Mouse (Mus musculus) CH12.LX (cell line): Measurements from ENCODE around the gene Tas2r118. TPM values are rescaled to one million over a fixed set of nuclear protein-coding genes. Genes with fewer than 3 reads are reported as not detected.

Source experiments
- DNase-seq: peaks from one replicate; pipeline ENCODE4 v3.0.0-alpha.2; 2013; ENCODE audit errors: extremely low read depth
- H3K27ac ChIP-seq: 2 replicates; pipeline ENCODE4 v1.5.1; 2012; ENCODE audit warnings: low read depth, mild to moderate bottlenecking, control low read depth, moderate library complexity; ENCODE audit not compliant: insufficient read depth
- H3K27me3 ChIP-seq: replicated peaks from 2 replicates; pipeline ENCODE3; 2012; ENCODE audit warnings: inconsistent platforms
- H3K36me3 ChIP-seq, 2 experiments: replicated peaks in 1 of 2; 2 replicates each; pipeline versions ENCODE3 to v1.6.1; 2012; ENCODE audit warnings: inconsistent platforms in 1 of 2, low read length in 1 of 2, mild to moderate bottlenecking in 1 of 2, mixed read lengths in 1 of 2, moderate library complexity in 1 of 2; ENCODE audit not compliant: control insufficient read depth in 1 of 2, insufficient read depth in 1 of 2
- H3K4me1 ChIP-seq, 2 experiments: 2 replicates each; pipeline ENCODE4 v1.6.1; 2012; ENCODE audit warnings: inconsistent platforms in 1 of 2, moderate library complexity in 1 of 2; ENCODE audit not compliant: insufficient read depth in 2 of 2, control insufficient read depth in 1 of 2
- H3K4me2 ChIP-seq: 2 replicates; pipeline ENCODE4 v1.6.1; 2012; ENCODE audit warnings: low read depth, mild to moderate bottlenecking, control low read depth; ENCODE audit not compliant: poor library complexity, insufficient read depth, severe bottlenecking
- H3K4me3 ChIP-seq, 3 experiments: fragments of 150-350 bp in 1 of 3; sonication (generic) in 1 of 3; replicated peaks in 1 of 3; 2 replicates each; pipeline versions ENCODE3 to v1.5.1; 2011 to 2012; ENCODE audit warnings: low read depth in 2 of 3, low read length in 2 of 3, mild to moderate bottlenecking in 2 of 3, moderate library complexity in 2 of 3, control low read depth in 1 of 3, improper control_type of control experiment in 1 of 3, inconsistent platforms in 1 of 3, mixed read lengths in 1 of 3; ENCODE audit not compliant: poor library complexity in 1 of 3
- H3K79me2 ChIP-seq: replicated peaks from 2 replicates; pipeline ENCODE4 v1.6.1; 2012; ENCODE audit warnings: mild to moderate bottlenecking, moderate library complexity; ENCODE audit not compliant: control insufficient read depth, poor library complexity, insufficient read depth, severe bottlenecking; ENCODE audit errors: extremely low read depth
- H3K9ac ChIP-seq: 2 replicates; pipeline ENCODE4 v1.6.1; 2012; ENCODE audit warnings: low read depth, mild to moderate bottlenecking, control low read depth, moderate library complexity; ENCODE audit not compliant: insufficient read depth
- H3K9me3 ChIP-seq: replicated peaks from 2 replicates; pipeline ENCODE3; 2012; ENCODE audit warnings: low read length, inconsistent platforms, mixed read lengths
- CHD1 ChIP-seq: IDR thresholded peaks from 2 replicates; pipeline ENCODE4 v1.6.1; 2012; ENCODE audit warnings: low read depth, low read length, improper control_type of control experiment, inconsistent platforms
- CTCF ChIP-seq, 2 experiments: IDR thresholded peaks in 1 of 2; conservative IDR thresholded peaks in 1 of 2; 2 replicates each; pipeline ENCODE4 v1.5.1; 2011 to 2012; ENCODE audit warnings: low read depth in 2 of 2, low read length in 2 of 2, improper control_type of control experiment in 1 of 2, inconsistent platforms in 1 of 2, mild to moderate bottlenecking in 1 of 2, moderate library complexity in 1 of 2
- EP300 ChIP-seq: IDR thresholded peaks from 2 replicates; pipeline ENCODE4 v1.6.1; 2011; ENCODE audit warnings: low read length, improper control_type of control experiment
- ETS1 ChIP-seq: conservative IDR thresholded peaks from 2 replicates; pipeline ENCODE4 v1.6.1; 2012; ENCODE audit warnings: low read depth, mild to moderate bottlenecking, inconsistent platforms, low read length, improper control_type of control experiment, moderate library complexity
- HCFC1 ChIP-seq: IDR thresholded peaks from 2 replicates; pipeline ENCODE4 v1.6.1; 2012; ENCODE audit warnings: low read depth, mild to moderate bottlenecking, inconsistent platforms, low read length, improper control_type of control experiment
- JUN ChIP-seq: IDR thresholded peaks from 2 replicates; pipeline ENCODE4 v1.6.1; 2011; ENCODE audit warnings: low read depth, mild to moderate bottlenecking, low read length, improper control_type of control experiment, moderate library complexity; ENCODE audit not compliant: insufficient read depth
- JUND ChIP-seq: conservative IDR thresholded peaks from 2 replicates; pipeline ENCODE4 v1.6.1; 2011; ENCODE audit warnings: low read depth, low read length, improper control_type of control experiment
- MAZ ChIP-seq: IDR thresholded peaks from 2 replicates; pipeline ENCODE4 v1.6.1; 2012; ENCODE audit warnings: low read depth, mild to moderate bottlenecking, inconsistent platforms, low read length, improper control_type of control experiment, moderate library complexity
- NELFE ChIP-seq: IDR thresholded peaks from 2 replicates; pipeline ENCODE4 v1.6.1; 2011; ENCODE audit warnings: low read depth, low read length, improper control_type of control experiment
- POLR2AphosphoS2 ChIP-seq: IDR thresholded peaks from 2 replicates; pipeline ENCODE4 v1.6.1; 2011; ENCODE audit warnings: low read depth, low read length, improper control_type of control experiment
- RAD21 ChIP-seq: IDR thresholded peaks from 2 replicates; pipeline ENCODE4 v1.6.1; 2011; ENCODE audit warnings: low read depth, mild to moderate bottlenecking, low read length, improper control_type of control experiment, moderate library complexity
- SMC3 ChIP-seq: IDR thresholded peaks from 2 replicates; pipeline ENCODE4 v1.6.1; 2011; ENCODE audit warnings: low read depth, low read length, improper control_type of control experiment
- UBTF ChIP-seq: IDR thresholded peaks from 2 replicates; pipeline ENCODE4 v1.6.1; 2012; ENCODE audit warnings: low read depth, mild to moderate bottlenecking, inconsistent platforms, low read length, improper control_type of control experiment, moderate library complexity
- ZC3H11A ChIP-seq: IDR thresholded peaks from 2 replicates; pipeline ENCODE4 v1.6.1; 2012; ENCODE audit warnings: low read depth, mild to moderate bottlenecking, inconsistent platforms, low read length, improper control_type of control experiment
- ZKSCAN1 ChIP-seq: IDR thresholded peaks from 2 replicates; pipeline ENCODE4 v1.6.1; 2012; ENCODE audit warnings: low read depth, inconsistent platforms, low read length, improper control_type of control experiment, borderline replicate concordance
- ZNF384 ChIP-seq: IDR thresholded peaks from 2 replicates; pipeline ENCODE4 v1.6.1; 2012; ENCODE audit warnings: low read depth, low read length, improper control_type of control experiment, inconsistent platforms
- dilution Hi-C: fragments of 300-500 bp; cut with MboI; formaldehyde crosslinking; loops from 2 replicates; pipeline ENCODE4 v1.14.3; 2020; ENCODE audit warnings: low sequenced_read_pairs; ENCODE audit not compliant: extremely low pct_unique_long_range_greater_than_20kb, extremely low pct_ligation_motif_present
- in situ Hi-C: fragments of 300-500 bp; cut with MboI; formaldehyde crosslinking; loops from 3 replicates; pipeline ENCODE4 v1.14.3; 2019; ENCODE audit warnings: low sequenced_read_pairs, low pct_ligation_motif_present, low pct_unique_long_range_greater_than_20kb, mixed read lengths
- polyA plus RNA-seq: library from polyadenylated mRNA; unstranded; fragments of >175 nt; gene quantifications from 2 replicates; pipeline ENCODE4 v1.2.1, GENCODE M21; 2012; ENCODE audit warnings: low read depth; ENCODE audit not compliant: insufficient read length
- total RNA-seq, 2 experiments: library from RNA; depleted of rRNA; stranded (reverse); fragments of 300-350 nt in 1 of 2; fragments of >200 nt in 1 of 2; gene quantifications; 2 replicates each; pipeline ENCODE4 v1.2.3; 2012 to 2014

The Tas2r118 gene
- total RNA-seq (2012; rRNA removed) (not detected in 2 replicates), total RNA-seq (2014; rRNA removed) (not detected in 2 replicates), polyA plus RNA-seq (not detected in 2 replicates)

- Histone ChIP-seq H3K36me3 (no peaks in the 10 kb centered on the region), H3K9me3 (no peaks in the 10 kb centered on the region), H3K4me2 (no peak within 1 kb of the TSS), H3K9ac (no peak within 1 kb of the TSS), H3K4me1 (no peaks in the 10 kb centered on the region), H3K27me3 (no peaks in the 10 kb centered on the region), H3K79me2 (no peaks in the 10 kb centered on the region), H3K27ac (no peak within 1 kb of the TSS), H3K4me3 (no peak within 1 kb of the TSS)
- in situ Hi-C loops (no loop called here), dilution Hi-C loops (no loop called here)
- no peak for DNase-seq
- TF ChIP-seq JUND = no peak
- TF ChIP-seq HCFC1 = no peak
- no peak for TF ChIP-seq RAD21
- no peak for TF ChIP-seq UBTF
- no peak for TF ChIP-seq NELFE
- no peak for TF ChIP-seq EP300
- TF ChIP-seq CTCF (conservative IDR thresholded peaks at IDR 0.05 in 1 of 2, IDR thresholded peaks at IDR 0.05 in 1 of 2; ENCODE audit: low read depth in 2 of 2, low read length in 2 of 2) = no peak
- TF ChIP-seq ZNF384 = no peak
- TF ChIP-seq POLR2AphosphoS2 = no peak
- no peak for TF ChIP-seq JUN
- TF ChIP-seq CHD1 = no peak
- no peak for TF ChIP-seq MAZ
Observed at GRCm38 (mm10) chr6:23969960-23970359, at the start of gene Tas2r118. Gene Tas2r118 (minus strand): TSS chr6:23970060.

DNA sequence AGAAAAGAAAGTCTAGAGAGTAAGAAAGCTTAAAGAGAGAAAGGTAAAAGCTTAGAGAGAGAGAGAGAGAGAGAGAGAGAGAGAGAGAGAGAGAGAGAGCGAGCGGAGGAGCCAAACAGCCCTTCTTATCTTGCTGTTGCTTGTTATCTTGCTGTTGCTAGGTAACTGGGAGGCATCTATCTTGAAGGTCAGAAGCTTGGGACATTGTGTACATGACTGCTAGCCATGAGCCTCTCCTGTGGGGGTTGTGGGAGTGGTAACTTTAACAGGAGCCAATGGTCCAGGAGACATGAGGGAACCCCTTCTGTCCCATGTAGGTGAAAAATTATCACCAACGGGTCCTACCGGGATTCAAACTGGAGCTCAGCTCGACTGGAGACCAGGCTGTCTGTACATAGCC is 48.5 kb upstream of the Tas2r118 start:
- in situ Hi-C loops = no loop called here
- no peak overlapping the region for H3K9ac ChIP-seq
- H3K4me3 ChIP-seq = no peak overlapping the region
- H3K4me1 ChIP-seq = no peaks in the 10 kb centered on the region
- H3K27me3 ChIP-seq = no peaks in the 10 kb centered on the region
- TF ChIP-seq SMC3 (no peak), EP300 (no peak), HCFC1 (no peak), ZC3H11A (no peak), ZKSCAN1 (no peak), ETS1 (no peak), RAD21 (no peak)
- no peaks in the 10 kb centered on the region for H3K79me2 ChIP-seq
- H3K4me2 ChIP-seq = no peak overlapping the region
- dilution Hi-C loops = no loop called here
- H3K9me3 ChIP-seq = no peaks in the 10 kb centered on the region
- no peak overlapping the region for H3K27ac ChIP-seq
- DNase-seq = no peak
- no peaks in the 10 kb centered on the region for H3K36me3 ChIP-seq
